Mouse (Mus musculus): ENCODE measurements around the gene Armc3. TPM values are rescaled to one million over a fixed set of nuclear protein-coding genes. Genes with fewer than 3 reads are reported as not detected.

The Armc3 gene
- total and polyA plus RNA-seq, 3 experiments = 0.07 to 0.31 TPM; not detected in 1

DNA sequence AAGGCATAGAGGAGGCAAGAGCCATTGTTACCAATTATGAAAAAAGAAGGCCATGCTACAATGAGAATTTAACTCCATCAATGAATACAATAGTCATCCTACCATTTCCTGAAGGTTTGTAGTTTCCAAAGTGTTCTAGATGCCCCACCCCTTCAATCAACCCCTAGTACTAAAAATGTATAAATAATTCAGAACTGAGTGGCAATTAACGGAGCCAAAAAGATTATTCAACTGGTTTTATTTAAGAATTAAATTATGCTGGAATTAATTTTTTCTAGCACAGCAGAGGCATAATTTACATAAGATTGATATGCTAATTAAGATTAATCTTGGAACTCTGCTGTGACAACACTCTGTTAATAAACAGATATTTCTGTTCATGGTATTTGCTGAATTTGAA, 34.9 kb upstream of the Armc3 start:
- DNase-seq (ENCODE audit: low read depth, low spot score) = no peak
- Histone ChIP-seq H3K4me3 (ENCODE audit: control insufficient read depth in 1 of 2, insufficient read depth in 1 of 2, low read depth in 2 of 2, low read length in 2 of 2) (no peak overlapping the region), H3K79me2 (ENCODE audit: control insufficient read depth, insufficient read depth, low read length, poor library complexity) (no peaks in the 10 kb centered on the region), H3K27ac (ENCODE audit: control insufficient read depth, low read depth, low read length) (no peak overlapping the region), H3K4me1 (ENCODE audit: control insufficient read depth in 1 of 2, insufficient read depth in 2 of 2, low read length in 2 of 2) (no peaks in the 10 kb centered on the region), H3K9ac (ENCODE audit: control insufficient read depth, low read depth, low read length, poor library complexity, severe bottlenecking) (no peak overlapping the region), H3K27me3 (ENCODE audit: control insufficient read depth in 1 of 2, insufficient read depth in 2 of 2, low read length in 2 of 2) (no peaks in the 10 kb centered on the region; a peak in 2 of 4 replicates), H3K36me3 (ENCODE audit: control insufficient read depth in 1 of 2, insufficient read depth in 2 of 2, low read length in 2 of 2) (no peaks in the 10 kb centered on the region), H3K9me3 (replicated peaks; ENCODE audit: insufficient read depth, low read length) (no peaks in the 10 kb centered on the region)
- TF ChIP-seq BHLHE40 (IDR thresholded peaks at IDR 0.05; ENCODE audit: borderline replicate concordance, low read depth, low read length) (no peak), SMC3 (IDR thresholded peaks at IDR 0.05; ENCODE audit: low read depth, low read length) (no peak), TBP (IDR thresholded peaks at IDR 0.05; ENCODE audit: low read depth, low read length) (no peak), MEF2A (IDR thresholded peaks at IDR 0.05; ENCODE audit: extremely low read depth, insufficient replicate concordance, low read depth, low read length, poor library complexity, severe bottlenecking) (no peak), ELF1 (IDR thresholded peaks at IDR 0.05; ENCODE audit: low read depth, low read length) (no peak), MXI1 (IDR thresholded peaks at IDR 0.05; ENCODE audit: low read depth, low read length) (no peak)

DNA sequence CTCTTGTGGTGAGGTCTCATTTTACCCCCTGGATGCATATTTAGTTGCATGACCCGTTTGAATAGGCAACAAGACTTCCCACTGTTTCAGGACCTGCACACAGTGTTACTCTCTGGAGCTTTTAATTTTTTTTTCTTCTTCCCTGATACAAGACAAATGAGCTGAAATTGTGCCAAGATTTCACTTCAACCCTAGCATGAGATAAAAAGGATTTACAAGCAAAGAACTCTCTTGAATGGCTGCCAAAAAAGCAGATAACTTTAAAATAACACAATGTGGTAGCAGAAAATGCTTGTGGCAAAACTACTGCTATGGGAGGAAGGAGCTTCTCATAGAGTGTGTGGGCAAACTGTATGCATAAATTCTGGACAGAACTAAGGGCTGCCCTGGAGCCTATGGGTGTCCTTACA, 22.3 kb upstream of the Armc3 start:
- Histone ChIP-seq H3K4me3 (ENCODE audit: control insufficient read depth in 1 of 2, insufficient read depth in 1 of 2, low read depth in 2 of 2, low read length in 2 of 2) (no peak overlapping the region), H3K9me3 (replicated peaks; ENCODE audit: insufficient read depth, low read length) (no peaks in the 10 kb centered on the region), H3K36me3 (ENCODE audit: control insufficient read depth in 1 of 2, insufficient read depth in 2 of 2, low read length in 2 of 2) (no peaks in the 10 kb centered on the region), H3K4me1 (ENCODE audit: control insufficient read depth in 1 of 2, insufficient read depth in 2 of 2, low read length in 2 of 2) (no peaks in the 10 kb centered on the region), H3K9ac (ENCODE audit: control insufficient read depth, low read depth, low read length, poor library complexity, severe bottlenecking) (no peak overlapping the region), H3K27ac (ENCODE audit: control insufficient read depth, low read depth, low read length) (no peak overlapping the region), H3K27me3 (ENCODE audit: control insufficient read depth in 1 of 2, insufficient read depth in 2 of 2, low read length in 2 of 2) (no peaks in the 10 kb centered on the region; a peak in 1 of 4 replicates), H3K79me2 (ENCODE audit: control insufficient read depth, insufficient read depth, low read length, poor library complexity) (no peaks in the 10 kb centered on the region)
- TF ChIP-seq UBTF (IDR thresholded peaks at IDR 0.05; ENCODE audit: borderline replicate concordance, insufficient read depth, low read depth, low read length) = no peak
- 0 out of 2 replicates have a peak, but pooled peaks have one; percentile 33 for TF ChIP-seq MAFK (IDR thresholded peaks at IDR 0.05; ENCODE audit: borderline replicate concordance, low read depth, low read length)
- no peak for TF ChIP-seq ZKSCAN1 (IDR thresholded peaks at IDR 0.05; ENCODE audit: low read depth, low read length)
- TF ChIP-seq JUND (IDR thresholded peaks at IDR 0.05; ENCODE audit: low read depth, low read length) = no peak
- peak; percentile 56 to 60; a peak in 3 of 4 replicates for TF ChIP-seq EP300 (IDR thresholded peaks at IDR 0.05; ENCODE audit: low read depth in 1 of 2, low read length in 2 of 2)
- TF ChIP-seq ZNF384 (IDR thresholded peaks at IDR 0.05; ENCODE audit: low read depth, low read length) = peak; percentile 83
- TF ChIP-seq NRF1 (IDR thresholded peaks at IDR 0.05; ENCODE audit: insufficient read depth, low read depth, low read length, poor library complexity, severe bottlenecking) = no peak
- no peak for TF ChIP-seq CHD2 (IDR thresholded peaks at IDR 0.05; ENCODE audit: low read length)
- TF ChIP-seq MYB (IDR thresholded peaks at IDR 0.05; ENCODE audit: low read depth, low read length) = no peak
- peak; percentile 63; the same call in 1 of the 2 replicates for TF ChIP-seq MXI1 (IDR thresholded peaks at IDR 0.05; ENCODE audit: low read depth, low read length)
- no peak for TF ChIP-seq CHD1 (IDR thresholded peaks at IDR 0.05; ENCODE audit: low read depth, low read length)
- TF ChIP-seq GATA1 (IDR thresholded peaks at IDR 0.05; ENCODE audit: low read depth, low read length) = peak; percentile 78
- peak; percentile 58 for TF ChIP-seq ETS1 (IDR thresholded peaks at IDR 0.05; ENCODE audit: low read depth, low read length)
- peak; percentile 100 for TF ChIP-seq RCOR1 (IDR thresholded peaks at IDR 0.05; ENCODE audit: low read depth, low read length)
- TF ChIP-seq POLR2AphosphoS2 (IDR thresholded peaks at IDR 0.05; ENCODE audit: low read length) = no peak
- TF ChIP-seq TCF12 (IDR thresholded peaks at IDR 0.05; ENCODE audit: low read depth, low read length) = peak; percentile 29; the same call in 1 of the 2 replicates
- no peak for TF ChIP-seq ZMIZ1 (IDR thresholded peaks at IDR 0.05; ENCODE audit: low read depth, low read length)
- DNase-seq (ENCODE audit: low read depth, low spot score) = peak; percentile 84

Measured in MEL (cell line).